Mouse (Mus musculus): Measurements from ENCODE around the gene Kif5c. TPM values are rescaled to one million over a fixed set of nuclear protein-coding genes. Genes with fewer than 3 reads are reported as not detected.

Gene Kif5c
- polyA plus RNA-seq, 1 experiment from 2014 or later: 1.0 TPM

DNA sequence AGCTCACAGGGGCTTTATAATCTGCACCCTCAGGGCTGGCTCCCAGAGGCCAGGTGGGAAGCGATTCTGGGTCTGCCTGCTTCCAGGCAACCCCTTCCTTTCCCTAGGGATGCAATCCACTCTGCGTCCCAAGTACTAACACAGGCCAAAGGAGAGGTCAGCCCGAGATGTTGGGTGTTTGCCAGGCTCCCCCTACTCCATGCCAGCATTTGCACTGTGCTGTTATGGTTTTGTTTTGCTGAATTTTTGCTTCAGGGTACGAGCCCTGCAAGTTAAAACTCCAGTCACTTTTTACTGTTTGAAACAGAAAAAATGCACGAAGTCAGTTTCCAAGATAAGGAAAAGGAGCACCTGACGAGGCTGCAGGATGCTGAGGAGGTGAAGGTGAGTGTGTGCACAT, 121.9 kb downstream of the Kif5c start:
- TF ChIP-seq CTCF (IDR thresholded peaks at IDR 0.05; ENCODE audit: low read depth): no peak
- peak; percentile 24 for DNase-seq
- Histone ChIP-seq H3K36me3 (ENCODE audit: insufficient read depth) (no peaks in the 10 kb centered on the region), H3K4me3 (ENCODE audit: low read depth, low read length) (no peak overlapping the region), H3K4me2 (no peak overlapping the region), H3K4me1 (ENCODE audit: insufficient read depth) (0 out of 2 replicates have a peak, but pooled peaks cover 5% of the 10 kb centered on the region), H3K27me3 (ENCODE audit: insufficient read depth, low read length) (no peaks in the 10 kb centered on the region), H3K9me3 (ENCODE audit: low read depth, low read length) (no peaks in the 10 kb centered on the region), H3K9ac (no peak overlapping the region), H3K27ac (ENCODE audit: low read depth) (no peak overlapping the region)
- WGBS: 46% methylated on average over 6 of the region's 6 CpGs
- no peak for ATAC-seq (ENCODE audit: insufficient read depth)

DNA sequence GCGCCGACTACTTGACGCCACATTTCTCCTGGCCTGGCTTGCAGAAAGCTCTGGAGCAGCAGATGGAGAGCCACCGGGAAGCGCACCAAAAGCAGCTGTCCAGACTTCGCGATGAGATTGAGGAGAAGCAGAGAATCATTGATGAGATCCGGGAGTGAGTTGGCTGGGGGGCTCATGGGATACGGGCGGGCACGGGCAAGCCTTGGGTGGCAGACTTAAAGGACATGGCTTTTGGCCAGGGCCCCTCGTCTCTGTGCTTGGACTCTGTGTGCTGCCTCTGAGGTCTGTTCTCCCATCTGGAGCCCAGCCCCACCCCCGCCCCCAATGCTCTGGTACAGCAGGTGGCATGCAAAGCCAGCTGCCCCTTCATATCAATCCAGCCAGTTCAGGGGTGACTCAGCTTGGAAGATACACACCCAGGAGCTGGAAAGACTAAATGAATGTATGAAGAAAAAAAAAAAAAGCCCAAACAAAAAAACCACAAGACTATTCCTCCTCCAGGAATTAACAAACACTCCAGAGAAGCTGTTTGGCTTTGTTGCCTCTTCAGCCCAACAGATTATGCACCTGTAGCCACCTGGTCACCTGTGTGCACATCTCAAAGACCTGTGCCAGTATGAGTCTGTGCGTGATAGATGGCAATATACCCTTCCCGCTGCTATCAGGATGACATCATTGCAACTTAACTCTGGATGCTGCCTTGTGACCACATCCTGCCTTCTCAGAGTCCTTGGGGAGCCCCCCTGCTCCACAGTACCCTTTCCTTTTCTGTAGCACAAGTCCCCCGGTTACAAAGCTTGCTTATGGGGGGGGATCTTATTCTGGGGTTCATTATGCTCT, 123.0 kb downstream of the Kif5c start:
- no peak overlapping the region for H3K27ac ChIP-seq (ENCODE audit: low read depth)
- TF ChIP-seq CTCF (IDR thresholded peaks at IDR 0.05; ENCODE audit: low read depth): no peak
- H3K9me3 ChIP-seq (ENCODE audit: low read depth, low read length): no peaks in the 10 kb centered on the region
- ATAC-seq (ENCODE audit: insufficient read depth) (no peak), DNase-seq (no peak)
- H3K9ac ChIP-seq: no peak overlapping the region
- H3K36me3 ChIP-seq (ENCODE audit: insufficient read depth): no peaks in the 10 kb centered on the region
- WGBS: 71% methylated on average over 16 of the region's 16 CpGs
- no peaks in the 10 kb centered on the region for H3K27me3 ChIP-seq (ENCODE audit: insufficient read depth, low read length)
- no peak overlapping the region for H3K4me2 ChIP-seq
- H3K4me3 ChIP-seq (ENCODE audit: low read depth, low read length): no peak overlapping the region
- 0 out of 2 replicates have a peak, but pooled peaks cover 5% of the 10 kb centered on the region for H3K4me1 ChIP-seq (ENCODE audit: insufficient read depth)

DNA sequence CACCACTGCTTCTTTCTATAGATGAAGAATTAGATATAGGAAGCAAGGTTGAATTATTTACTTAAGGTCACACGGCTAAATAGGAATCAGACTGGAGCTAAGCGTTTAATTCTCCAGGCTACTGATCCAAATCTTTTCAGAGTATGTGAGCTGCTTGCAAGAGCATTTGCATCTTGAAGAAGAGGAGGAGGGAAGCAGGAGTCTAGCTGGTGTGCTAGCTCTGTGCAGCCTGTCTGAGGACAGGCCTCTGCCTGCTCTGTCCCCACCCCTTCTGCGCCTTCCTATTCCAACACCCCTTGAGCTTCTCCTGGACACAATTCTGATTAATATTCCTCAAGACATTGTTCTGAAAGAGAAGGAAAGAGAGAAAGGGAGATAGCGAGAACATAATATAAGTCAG, 123.8 kb downstream of the Kif5c start:
- Histone ChIP-seq H3K27me3 (ENCODE audit: insufficient read depth, low read length) (no peaks in the 10 kb centered on the region), H3K9me3 (ENCODE audit: low read depth, low read length) (no peaks in the 10 kb centered on the region), H3K36me3 (ENCODE audit: insufficient read depth) (no peaks in the 10 kb centered on the region), H3K4me1 (ENCODE audit: insufficient read depth) (0 out of 2 replicates have a peak, but pooled peaks cover 5% of the 10 kb centered on the region), H3K27ac (ENCODE audit: low read depth) (no peak overlapping the region), H3K4me3 (ENCODE audit: low read depth, low read length) (no peak overlapping the region), H3K9ac (no peak overlapping the region), H3K4me2 (no peak overlapping the region)
- DNase-seq (no peak), ATAC-seq (ENCODE audit: insufficient read depth) (no peak)
- 76% methylated on average over 4 of the region's 4 CpGs for WGBS
- no peak for TF ChIP-seq CTCF (IDR thresholded peaks at IDR 0.05; ENCODE audit: low read depth)

DNA sequence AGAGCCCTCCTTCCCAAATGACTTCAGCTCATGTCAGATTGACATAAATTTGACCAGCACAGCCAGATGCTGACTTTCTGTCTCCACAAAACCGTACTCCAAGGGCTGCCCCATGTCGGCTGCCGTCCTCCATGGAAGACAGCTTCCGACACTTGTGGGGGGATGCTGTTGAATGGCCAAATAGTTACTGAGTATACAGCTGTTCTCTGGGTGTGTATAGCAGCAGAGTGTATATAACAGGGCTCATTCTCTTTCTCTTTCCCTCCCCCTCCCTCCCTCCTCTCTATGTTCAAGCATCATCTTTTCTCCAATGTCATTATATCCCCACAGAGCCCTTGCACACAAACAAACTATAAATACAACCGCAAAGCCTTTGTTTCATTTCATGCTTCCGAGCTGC, 124.7 kb downstream of the Kif5c start:
- WGBS: 50% methylated on average over 6 of the region's 6 CpGs
- Histone ChIP-seq H3K27ac (ENCODE audit: low read depth) (no peak overlapping the region), H3K9ac (no peak overlapping the region), H3K4me1 (ENCODE audit: insufficient read depth) (0 out of 2 replicates have a peak, but pooled peaks cover 5% of the 10 kb centered on the region), H3K36me3 (ENCODE audit: insufficient read depth) (no peaks in the 10 kb centered on the region), H3K9me3 (ENCODE audit: low read depth, low read length) (no peaks in the 10 kb centered on the region), H3K4me2 (no peak overlapping the region), H3K27me3 (ENCODE audit: insufficient read depth, low read length) (no peaks in the 10 kb centered on the region), H3K4me3 (ENCODE audit: low read depth, low read length) (no peak overlapping the region)
- no peak for TF ChIP-seq CTCF (IDR thresholded peaks at IDR 0.05; ENCODE audit: low read depth)
- ATAC-seq (ENCODE audit: insufficient read depth): no peak
- no peak for DNase-seq

DNA sequence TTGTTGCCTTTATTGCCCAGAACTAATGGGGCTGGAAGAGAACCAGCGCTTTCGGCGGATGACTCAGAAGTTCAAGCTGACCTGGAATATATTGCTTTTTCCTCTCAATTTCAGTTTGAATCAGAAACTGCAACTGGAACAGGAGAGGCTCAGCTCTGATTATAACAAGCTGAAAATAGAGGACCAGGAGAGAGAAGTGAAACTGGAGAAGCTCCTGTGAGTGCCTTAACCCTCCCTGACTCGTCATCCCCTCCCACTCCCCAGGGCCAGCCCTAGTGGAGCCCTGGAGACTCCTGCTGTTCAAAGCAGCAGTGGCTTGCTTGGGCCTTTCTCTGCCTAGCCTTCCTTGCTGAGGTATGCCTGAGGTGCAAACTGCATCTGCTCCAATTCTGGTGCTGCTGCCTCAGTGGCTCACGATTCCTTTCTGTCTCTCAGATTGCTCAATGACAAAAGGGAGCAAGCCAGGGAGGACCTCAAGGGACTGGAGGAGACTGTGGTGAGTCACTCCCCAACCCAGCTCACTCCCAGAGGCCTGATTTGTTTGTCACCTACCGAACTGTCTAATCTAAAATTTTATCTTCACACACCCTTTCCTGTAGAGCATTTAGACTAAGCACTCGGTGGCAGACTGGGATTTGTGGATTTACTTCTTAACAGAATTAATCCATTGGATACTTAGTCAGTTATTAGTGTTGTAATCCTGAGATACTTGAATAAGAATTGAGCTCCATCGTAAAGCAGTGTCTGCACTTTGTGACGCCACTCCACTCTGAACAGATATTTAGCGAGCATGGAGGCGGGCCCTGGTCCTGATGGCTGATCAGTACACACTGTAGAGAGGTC, 125.4 kb downstream of the Kif5c start:
- Histone ChIP-seq H3K4me1 (ENCODE audit: insufficient read depth) (0 out of 2 replicates have a peak, but pooled peaks cover under 1% of the 10 kb centered on the region), H3K36me3 (ENCODE audit: insufficient read depth) (no peaks in the 10 kb centered on the region), H3K27ac (ENCODE audit: low read depth) (no peak overlapping the region), H3K4me3 (ENCODE audit: low read depth, low read length) (no peak overlapping the region), H3K27me3 (ENCODE audit: insufficient read depth, low read length) (no peaks in the 10 kb centered on the region), H3K9ac (no peak overlapping the region), H3K9me3 (ENCODE audit: low read depth, low read length) (no peaks in the 10 kb centered on the region), H3K4me2 (no peak overlapping the region)
- WGBS: 53% methylated on average over 11 of the region's 11 CpGs
- DNase-seq (no peak), ATAC-seq (ENCODE audit: insufficient read depth) (peak; percentile 23; the same call in 1 of the 2 replicates)
- no peak for TF ChIP-seq CTCF (IDR thresholded peaks at IDR 0.05; ENCODE audit: low read depth)

DNA sequence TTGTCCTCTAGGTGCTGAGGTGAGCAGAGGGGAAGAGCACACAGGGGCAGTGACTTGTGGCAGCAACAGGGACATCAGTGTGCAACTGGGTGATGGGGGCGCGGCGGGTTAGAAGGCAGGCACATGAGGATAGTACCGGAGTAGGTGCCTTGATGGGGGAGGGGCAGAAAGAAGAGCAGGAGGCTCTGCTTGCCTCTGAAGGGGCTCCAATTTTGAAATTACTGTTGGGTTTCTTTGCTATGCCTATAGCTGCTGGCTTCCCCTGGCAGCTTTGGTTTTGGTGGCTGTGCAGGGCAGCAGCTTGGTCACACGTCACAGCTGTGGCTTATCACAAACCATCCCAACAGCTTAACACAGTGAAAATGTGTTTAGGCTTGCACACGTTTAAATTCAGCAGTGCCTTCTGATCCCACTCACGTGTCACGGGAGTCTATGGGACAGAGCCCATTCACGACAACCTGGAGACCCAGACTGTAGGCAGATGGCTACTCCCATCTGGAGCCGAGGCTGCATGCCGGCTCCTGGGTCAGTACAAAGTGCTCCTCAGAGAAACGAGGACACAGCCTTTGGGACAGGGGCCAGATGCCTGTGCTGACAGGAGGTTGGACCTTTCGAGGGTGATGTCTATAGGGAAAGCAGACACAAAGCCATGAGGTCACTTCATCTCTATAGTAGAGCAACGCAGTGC, 126.1 kb downstream of the Kif5c start:
- no peak for DNase-seq
- Histone ChIP-seq H3K4me3 (ENCODE audit: low read depth, low read length) (no peak overlapping the region), H3K4me2 (no peak overlapping the region), H3K9me3 (ENCODE audit: low read depth, low read length) (no peaks in the 10 kb centered on the region), H3K4me1 (ENCODE audit: insufficient read depth) (no peaks in the 10 kb centered on the region), H3K27ac (ENCODE audit: low read depth) (no peak overlapping the region), H3K36me3 (ENCODE audit: insufficient read depth) (no peaks in the 10 kb centered on the region), H3K9ac (no peak overlapping the region), H3K27me3 (ENCODE audit: insufficient read depth, low read length) (no peaks in the 10 kb centered on the region)
- WGBS: 53% methylated on average over 14 of the region's 14 CpGs
- no peak for TF ChIP-seq CTCF (IDR thresholded peaks at IDR 0.05; ENCODE audit: low read depth)
- ATAC-seq (ENCODE audit: insufficient read depth): peak; percentile 11; the same call in 1 of the 2 replicates
